Mouse (Mus musculus): ENCODE results near the gene Rab24. TPM values are rescaled to one million over a fixed set of nuclear protein-coding genes. Genes with fewer than 3 reads are reported as not detected.
A peak's percentile ranks its signal among the peaks of the same experiment; 100 is the strongest.

Rab24 gene
- polyA plus RNA-seq, 2 experiments: 109 to 165 TPM

DNA sequence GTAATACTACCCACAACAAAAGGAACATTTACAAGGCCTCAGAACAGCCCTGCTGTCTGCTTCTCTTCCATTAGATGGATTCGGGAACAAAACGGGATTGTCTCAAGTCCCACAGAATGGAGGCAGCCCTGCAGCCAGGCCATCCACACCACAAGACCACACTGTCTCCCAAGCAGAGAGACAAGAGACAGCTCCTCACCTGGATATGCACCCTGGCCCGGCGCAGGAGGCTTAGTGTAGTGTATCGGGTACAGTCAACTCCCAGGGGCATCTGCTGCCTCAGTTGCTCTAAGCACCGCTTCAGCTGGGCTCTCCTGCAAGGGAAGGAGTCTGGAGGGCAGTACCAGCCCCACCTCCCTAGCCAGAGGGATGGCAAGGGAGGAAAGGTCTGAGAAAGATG is 6.4 kb upstream of the Rab24 start:
- no peak for TF ChIP-seq POLR2A (IDR thresholded peaks at IDR 0.05; ENCODE audit: borderline replicate concordance, extremely low read depth, insufficient read depth, insufficient read length)
- Histone ChIP-seq H3K4me3 (replicated peaks; ENCODE audit: low read length) (peak overlapping the region; percentile 77), H3K9me3 (ENCODE audit: control insufficient read depth, low read length) (no peaks in the 10 kb centered on the region), H3K9ac (ENCODE audit: low read depth, low read length, severe bottlenecking) (peak overlapping the region; percentile 65), H3K27me3 (ENCODE audit: control insufficient read depth, insufficient read depth, low read length) (no peaks in the 10 kb centered on the region), H3K4me1 (ENCODE audit: control insufficient read depth, insufficient read depth, low read length) (peaks cover 31% of the 10 kb centered on the region), H3K36me3 (ENCODE audit: control insufficient read depth, insufficient read depth, low read length) (peaks cover 29% of the 10 kb centered on the region), H3K27ac (replicated peaks; ENCODE audit: low read depth, low read length) (no peak overlapping the region), H3K4me2 (replicated peaks; ENCODE audit: low read depth, low read length, severe bottlenecking) (peak overlapping the region; percentile 91)
- WGBS: 80% methylated on average over 6 of the region's 6 CpGs
- ATAC-seq (ENCODE audit: low FRiP score, low read depth) (no peak), DNase-seq (ENCODE audit: low spot score) (no peak)

DNA sequence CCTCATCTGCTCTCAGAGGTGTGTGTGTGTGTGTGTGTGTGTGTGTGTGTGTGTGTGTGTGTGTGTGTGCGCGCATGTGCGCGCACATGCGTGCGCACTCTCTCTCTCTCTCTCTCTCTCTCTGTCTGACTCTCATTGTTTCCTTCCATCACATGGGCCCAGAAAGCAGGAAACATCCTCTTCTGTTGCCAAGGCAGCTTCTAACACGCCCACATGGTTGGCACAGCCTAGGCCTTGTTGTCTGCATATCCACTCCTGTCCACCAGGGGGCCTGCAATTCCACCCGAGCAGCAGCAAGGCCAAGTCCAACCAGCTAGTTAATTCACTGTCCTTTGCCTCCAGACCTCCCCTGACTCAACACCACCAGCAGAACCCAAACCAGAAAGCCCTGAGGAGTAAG is 5.9 kb upstream of the Rab24 start:
- no peak for TF ChIP-seq POLR2A (IDR thresholded peaks at IDR 0.05; ENCODE audit: borderline replicate concordance, extremely low read depth, insufficient read depth, insufficient read length)
- Histone ChIP-seq H3K36me3 (ENCODE audit: control insufficient read depth, insufficient read depth, low read length) (peaks cover 33% of the 10 kb centered on the region), H3K27ac (replicated peaks; ENCODE audit: low read depth, low read length) (no peak overlapping the region), H3K9ac (ENCODE audit: low read depth, low read length, severe bottlenecking) (no peak overlapping the region; the same call in 1 of the 2 replicates), H3K4me1 (ENCODE audit: control insufficient read depth, insufficient read depth, low read length) (peaks cover 36% of the 10 kb centered on the region), H3K4me2 (replicated peaks; ENCODE audit: low read depth, low read length, severe bottlenecking) (peak overlapping the region; percentile 91), H3K27me3 (ENCODE audit: control insufficient read depth, insufficient read depth, low read length) (no peaks in the 10 kb centered on the region), H3K9me3 (ENCODE audit: control insufficient read depth, low read length) (no peaks in the 10 kb centered on the region), H3K4me3 (replicated peaks; ENCODE audit: low read length) (peak overlapping the region; percentile 77; the same call in 1 of the 2 replicates)
- ATAC-seq (ENCODE audit: low FRiP score, low read depth) (no peak), DNase-seq (ENCODE audit: low spot score) (peak; percentile 77)
- 49% methylated on average over 8 of the region's 8 CpGs for WGBS

DNA sequence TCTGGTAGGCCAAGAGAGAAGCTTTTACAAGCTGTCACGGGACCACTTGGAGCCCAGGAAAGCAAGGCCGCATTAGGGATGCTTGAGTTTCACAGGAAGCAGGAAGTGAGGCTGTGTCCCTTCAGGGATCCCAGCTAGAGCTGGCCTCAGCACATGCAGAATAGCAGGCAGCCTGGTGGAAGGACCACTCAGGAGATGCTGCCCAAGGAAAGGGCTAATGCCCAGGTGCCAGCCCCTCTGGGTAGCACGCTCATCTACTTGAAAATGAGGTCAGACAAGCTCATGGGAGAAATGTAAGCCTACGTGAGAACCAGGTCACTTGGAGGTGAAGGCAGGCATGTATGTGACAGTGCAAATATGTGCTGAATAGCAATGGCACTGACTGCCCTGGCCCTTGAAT is 5.4 kb upstream of the Rab24 start:
- H3K36me3 ChIP-seq (ENCODE audit: control insufficient read depth, insufficient read depth, low read length): peaks cover 33% of the 10 kb centered on the region
- peaks cover 36% of the 10 kb centered on the region for H3K4me1 ChIP-seq (ENCODE audit: control insufficient read depth, insufficient read depth, low read length)
- no peak overlapping the region for H3K27ac ChIP-seq (replicated peaks; ENCODE audit: low read depth, low read length)
- H3K4me2 ChIP-seq (replicated peaks; ENCODE audit: low read depth, low read length, severe bottlenecking): no peak overlapping the region
- H3K4me3 ChIP-seq (replicated peaks; ENCODE audit: low read length): no peak overlapping the region
- no peaks in the 10 kb centered on the region for H3K27me3 ChIP-seq (ENCODE audit: control insufficient read depth, insufficient read depth, low read length)
- DNase-seq (ENCODE audit: low spot score) (no peak), ATAC-seq (ENCODE audit: low FRiP score, low read depth) (no peak)
- no peak overlapping the region for H3K9ac ChIP-seq (ENCODE audit: low read depth, low read length, severe bottlenecking)
- TF ChIP-seq POLR2A (IDR thresholded peaks at IDR 0.05; ENCODE audit: borderline replicate concordance, extremely low read depth, insufficient read depth, insufficient read length): no peak
- WGBS: 50% methylated on average over 4 of the region's 4 CpGs
- no peaks in the 10 kb centered on the region for H3K9me3 ChIP-seq (ENCODE audit: control insufficient read depth, low read length)

DNA sequence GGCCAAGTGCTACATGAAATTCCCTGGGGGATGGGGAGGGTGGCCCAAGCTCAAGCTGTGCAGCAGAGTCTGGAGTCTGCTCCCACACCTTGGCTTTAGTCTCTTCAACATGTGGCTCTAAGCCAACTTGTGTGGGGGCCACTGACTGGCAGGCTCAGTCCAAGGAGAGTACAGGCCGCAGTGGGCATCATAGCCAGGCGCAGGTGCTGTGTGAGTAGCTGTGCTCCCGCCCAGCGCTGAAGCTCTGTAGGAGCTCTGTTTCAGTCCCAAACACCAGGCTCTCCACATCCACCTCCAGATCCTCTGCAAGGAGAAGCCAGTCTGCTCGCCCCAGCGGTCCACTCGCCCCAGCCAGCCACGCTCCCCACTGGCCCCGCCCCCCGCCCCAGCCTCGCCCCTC is 3.9 kb upstream of the Rab24 start:
- H3K27me3 ChIP-seq (ENCODE audit: control insufficient read depth, insufficient read depth, low read length): no peaks in the 10 kb centered on the region
- H3K4me2 ChIP-seq (replicated peaks; ENCODE audit: low read depth, low read length, severe bottlenecking): no peak overlapping the region
- peaks cover 37% of the 10 kb centered on the region for H3K4me1 ChIP-seq (ENCODE audit: control insufficient read depth, insufficient read depth, low read length)
- H3K9ac ChIP-seq (ENCODE audit: low read depth, low read length, severe bottlenecking): no peak overlapping the region
- 80% methylated on average over 9 of the region's 11 CpGs for WGBS
- DNase-seq (ENCODE audit: low spot score): no peak
- H3K27ac ChIP-seq (replicated peaks; ENCODE audit: low read depth, low read length): no peak overlapping the region
- H3K36me3 ChIP-seq (ENCODE audit: control insufficient read depth, insufficient read depth, low read length): peaks cover 33% of the 10 kb centered on the region
- no peaks in the 10 kb centered on the region for H3K9me3 ChIP-seq (ENCODE audit: control insufficient read depth, low read length)
- no peak overlapping the region for H3K4me3 ChIP-seq (replicated peaks; ENCODE audit: low read length)
- no peak for TF ChIP-seq POLR2A (IDR thresholded peaks at IDR 0.05; ENCODE audit: borderline replicate concordance, extremely low read depth, insufficient read depth, insufficient read length)
- no peak for ATAC-seq (ENCODE audit: low FRiP score, low read depth)

DNA sequence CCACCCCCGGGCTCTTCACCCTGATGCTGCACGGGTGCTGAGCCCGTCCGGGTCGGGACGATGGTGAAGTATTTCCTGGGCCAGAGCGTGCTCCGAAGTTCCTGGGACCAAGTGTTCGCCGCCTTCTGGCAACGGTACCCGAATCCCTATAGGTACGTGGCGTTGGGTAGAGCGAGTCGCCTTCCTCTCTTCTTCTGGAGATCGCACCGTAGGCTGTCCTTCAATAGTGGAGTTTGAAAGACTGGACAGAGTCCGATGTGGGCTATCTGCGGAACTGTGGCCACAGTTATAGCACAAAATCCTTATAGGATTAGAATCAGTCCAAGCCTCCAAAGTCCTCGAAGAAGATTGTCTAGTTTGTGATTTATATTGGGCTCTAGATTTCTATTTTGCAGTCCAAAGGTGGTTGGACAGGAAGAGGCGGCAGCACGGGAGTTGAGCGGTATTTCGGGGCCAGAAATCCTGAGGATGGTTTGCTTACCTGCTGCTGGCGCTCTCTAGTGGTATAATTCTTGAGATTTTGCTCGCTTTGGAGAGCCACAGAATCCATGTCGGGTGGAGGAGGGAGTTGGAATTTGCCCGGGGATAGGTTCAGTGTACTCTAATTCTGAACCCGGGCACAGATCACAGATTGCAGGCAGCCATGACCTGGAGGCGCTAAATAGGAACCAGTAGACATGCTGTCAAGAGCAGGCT is 532 bp upstream of the Rab24 start:
- TF ChIP-seq POLR2A (IDR thresholded peaks at IDR 0.05; ENCODE audit: borderline replicate concordance, extremely low read depth, insufficient read depth, insufficient read length): no peak
- no peaks in the 10 kb centered on the region for H3K27me3 ChIP-seq (ENCODE audit: control insufficient read depth, insufficient read depth, low read length)
- H3K9me3 ChIP-seq (ENCODE audit: control insufficient read depth, low read length): no peaks in the 10 kb centered on the region
- ATAC-seq (ENCODE audit: low FRiP score, low read depth) (0 out of 2 replicates have a peak, but pooled peaks have one; percentile 16), DNase-seq (ENCODE audit: low spot score) (peak; percentile 75)
- H3K4me1 ChIP-seq (ENCODE audit: control insufficient read depth, insufficient read depth, low read length): peaks cover 19% of the 10 kb centered on the region
- H3K4me2 ChIP-seq (replicated peaks; ENCODE audit: low read depth, low read length, severe bottlenecking): peak overlapping the region; percentile 88
- peak overlapping the region; percentile 95 for H3K9ac ChIP-seq (ENCODE audit: low read depth, low read length, severe bottlenecking)
- peaks cover 64% of the 10 kb centered on the region for H3K36me3 ChIP-seq (ENCODE audit: control insufficient read depth, insufficient read depth, low read length)
- WGBS: under 1% methylated on average over 31 of the region's 31 CpGs
- H3K27ac ChIP-seq (replicated peaks; ENCODE audit: low read depth, low read length): peak overlapping the region; percentile 80
- H3K4me3 ChIP-seq (replicated peaks; ENCODE audit: low read length): peak overlapping the region; percentile 95

All from limb, embryonic 14.5 days (tissue).